Mouse (Mus musculus): Measurements from ENCODE around the gene Arid1b.

The Arid1b gene

DNA sequence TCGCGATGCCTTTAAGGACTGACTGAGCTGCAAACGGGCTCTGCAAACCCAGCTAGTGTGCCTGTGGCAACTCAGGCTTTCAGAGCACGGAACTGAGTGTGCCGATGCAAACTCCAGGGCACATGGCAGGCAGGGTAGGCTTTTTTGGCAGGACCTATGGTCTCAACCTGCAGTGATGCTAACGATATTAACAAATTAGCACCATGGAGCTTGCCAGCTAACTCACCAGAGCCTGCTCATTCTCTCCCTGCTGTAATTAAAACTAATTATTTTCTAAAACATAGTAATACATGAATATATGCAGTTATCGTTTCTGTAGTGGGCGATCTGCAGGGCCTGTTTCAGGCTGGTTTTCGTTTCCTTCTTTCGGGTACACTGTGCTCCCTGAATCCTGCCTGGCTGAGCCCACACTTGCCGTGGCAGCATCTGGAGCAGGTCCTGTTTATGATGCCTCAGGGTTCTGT, 316.3 kb downstream of the Arid1b start:
- DNase-seq (ENCODE audit: low spot score in 2 of 2) = no peak

DNA sequence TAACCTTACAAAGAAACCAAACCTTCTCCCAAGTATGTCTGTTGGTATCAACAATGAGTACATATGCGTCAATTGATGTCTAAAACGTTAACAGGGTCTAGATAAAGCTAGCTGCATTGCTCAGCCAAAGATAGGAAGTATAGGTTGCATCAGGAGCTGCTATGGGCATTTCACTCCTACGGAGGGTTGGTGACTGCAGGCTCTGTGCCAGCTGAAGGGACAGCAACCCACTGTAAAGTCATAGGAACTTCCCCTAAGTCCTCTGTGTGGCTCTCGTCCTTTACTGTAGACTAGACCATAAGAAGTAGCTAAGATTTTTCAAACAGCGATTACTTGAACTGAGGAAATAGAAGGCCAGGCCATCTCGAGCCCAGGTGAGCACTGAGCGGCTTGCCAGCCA, 316.9 kb downstream of the Arid1b start:
- no peak for DNase-seq (ENCODE audit: low spot score in 2 of 2)

DNA sequence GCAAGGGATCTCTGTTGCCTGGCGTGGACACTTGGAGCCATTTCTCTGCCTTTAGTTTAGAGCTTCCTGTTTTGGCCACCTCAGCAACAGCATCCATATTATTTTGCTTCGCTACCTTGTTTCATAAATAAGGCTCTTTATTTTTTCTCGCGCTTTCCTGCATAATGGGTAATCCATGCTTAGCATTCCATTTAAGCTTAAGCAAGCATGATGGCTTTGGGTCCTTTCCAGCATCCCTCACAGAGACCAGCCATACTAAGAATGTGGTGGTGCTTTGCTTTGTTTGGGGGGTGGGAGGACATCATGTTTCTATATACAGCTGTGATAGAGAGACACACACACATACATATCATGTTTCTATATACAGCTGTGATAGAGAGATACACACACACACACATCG, 318.2 kb downstream of the Arid1b start:
- DNase-seq (ENCODE audit: low spot score in 2 of 2) = no peak

DNA sequence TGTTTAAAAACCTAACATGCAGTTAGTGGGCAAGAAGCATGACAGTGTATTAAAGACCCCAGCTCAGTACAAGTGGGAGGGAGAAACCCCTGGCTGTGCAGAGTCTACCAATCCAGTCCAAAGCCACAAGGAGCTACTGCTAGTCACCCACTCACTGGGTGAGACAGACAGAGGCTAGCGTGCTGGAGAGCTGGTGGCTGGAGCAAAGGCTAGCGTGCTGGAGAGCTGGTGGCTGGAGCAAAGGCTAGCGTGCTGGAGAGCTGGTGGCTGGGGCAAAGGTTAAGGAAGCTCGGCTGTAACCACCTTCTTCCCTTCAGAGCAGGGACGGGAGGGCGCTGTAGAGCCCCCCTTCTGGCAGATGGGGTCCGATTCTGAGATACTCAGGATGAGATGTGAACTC, 320.6 kb downstream of the Arid1b start:
- no peak for DNase-seq (ENCODE audit: low spot score in 2 of 2)

DNA sequence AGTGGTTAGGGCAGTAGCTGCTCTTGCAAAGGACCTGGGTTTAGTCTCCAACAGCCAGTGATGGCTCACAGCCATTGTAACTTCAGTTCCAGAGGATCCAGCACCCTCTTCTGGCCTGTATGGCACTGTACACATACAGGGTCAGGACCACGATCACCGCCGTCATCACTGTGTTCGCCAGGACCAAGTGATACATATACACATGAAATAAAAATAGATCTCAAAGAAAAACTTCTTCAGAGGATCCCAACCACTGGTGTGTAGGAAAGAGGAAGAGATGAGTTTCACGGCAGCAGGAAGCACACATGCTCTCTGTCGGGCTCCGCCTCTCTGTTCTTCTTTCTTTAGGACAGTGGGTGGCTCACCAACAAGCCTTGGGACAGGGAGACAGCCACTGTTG, 322.4 kb downstream of the Arid1b start:
- no peak for DNase-seq (ENCODE audit: low spot score in 2 of 2)

DNA sequence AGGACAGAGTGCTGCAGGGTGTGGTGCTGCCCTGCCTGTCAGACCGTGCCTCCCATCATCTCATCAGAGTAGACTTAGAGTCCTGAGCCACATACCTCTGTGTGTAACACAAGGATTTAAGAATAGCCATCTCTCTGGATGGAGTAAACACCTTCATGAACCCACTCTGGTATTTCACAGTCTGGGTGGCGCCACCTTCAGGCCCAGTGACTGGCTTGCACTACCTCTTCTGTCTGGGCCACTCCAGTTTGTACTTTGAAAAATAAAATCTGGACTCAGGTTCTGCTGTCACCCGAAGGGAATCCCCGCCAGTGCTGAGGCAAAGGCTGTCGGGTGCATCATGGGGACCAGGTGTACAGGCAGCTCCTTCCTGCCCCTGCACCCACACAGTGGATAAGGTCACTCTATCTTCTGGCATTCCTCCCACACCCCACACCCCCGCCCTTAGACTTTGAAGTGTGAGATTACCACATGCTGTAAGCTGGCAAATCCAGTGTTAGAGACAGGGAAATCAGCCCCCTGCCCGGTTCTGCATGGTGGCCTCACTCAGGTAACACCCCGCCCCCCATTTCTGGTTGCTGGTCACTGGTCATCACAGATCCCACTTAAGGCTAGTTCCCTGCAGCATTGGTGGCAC, 327.6 kb downstream of the Arid1b start:
- no peak for DNase-seq (ENCODE audit: low spot score in 2 of 2)

DNA sequence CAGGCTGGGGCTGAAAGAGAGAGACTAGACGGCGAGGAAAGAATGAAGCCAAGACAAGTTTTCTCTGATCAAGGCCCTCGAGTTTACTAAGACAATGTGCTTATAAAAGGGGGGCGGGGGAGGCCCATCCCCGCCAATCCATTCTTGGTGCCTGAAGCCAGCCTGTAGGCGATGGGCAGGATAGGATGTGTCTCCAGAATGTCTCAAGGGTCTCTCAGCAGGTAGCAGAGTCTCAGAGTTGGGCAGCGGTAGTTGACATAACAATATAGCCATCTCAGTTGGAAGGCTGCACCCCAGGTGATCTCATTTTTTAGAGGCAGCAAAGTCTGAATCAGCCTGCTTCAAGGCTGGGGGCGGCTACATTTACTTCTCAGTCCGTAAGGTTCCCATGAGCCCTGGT, 328.5 kb downstream of the Arid1b start:
- DNase-seq (ENCODE audit: low spot score in 2 of 2) = no peak

DNA sequence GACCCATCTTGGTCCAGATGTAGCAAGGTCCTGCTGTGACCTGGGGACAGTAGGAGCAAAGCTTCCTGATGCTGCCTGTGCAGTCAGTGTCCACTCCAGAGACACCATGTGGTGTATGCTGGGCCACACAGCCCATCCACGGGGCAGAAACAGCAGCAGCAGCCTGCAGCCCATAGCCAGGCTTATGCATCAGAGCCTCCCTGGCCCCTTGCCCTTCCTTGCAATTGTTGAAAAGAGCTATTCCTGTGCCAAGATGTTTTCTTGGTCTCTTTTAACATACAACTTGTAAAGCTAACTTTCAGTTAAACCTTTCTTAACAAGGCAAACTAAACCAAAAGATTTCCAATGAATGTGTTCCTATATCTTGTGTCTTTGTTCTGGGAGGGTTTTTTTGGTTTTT, 329.6 kb downstream of the Arid1b start:
- DNase-seq (ENCODE audit: low spot score in 2 of 2) = no peak

DNA sequence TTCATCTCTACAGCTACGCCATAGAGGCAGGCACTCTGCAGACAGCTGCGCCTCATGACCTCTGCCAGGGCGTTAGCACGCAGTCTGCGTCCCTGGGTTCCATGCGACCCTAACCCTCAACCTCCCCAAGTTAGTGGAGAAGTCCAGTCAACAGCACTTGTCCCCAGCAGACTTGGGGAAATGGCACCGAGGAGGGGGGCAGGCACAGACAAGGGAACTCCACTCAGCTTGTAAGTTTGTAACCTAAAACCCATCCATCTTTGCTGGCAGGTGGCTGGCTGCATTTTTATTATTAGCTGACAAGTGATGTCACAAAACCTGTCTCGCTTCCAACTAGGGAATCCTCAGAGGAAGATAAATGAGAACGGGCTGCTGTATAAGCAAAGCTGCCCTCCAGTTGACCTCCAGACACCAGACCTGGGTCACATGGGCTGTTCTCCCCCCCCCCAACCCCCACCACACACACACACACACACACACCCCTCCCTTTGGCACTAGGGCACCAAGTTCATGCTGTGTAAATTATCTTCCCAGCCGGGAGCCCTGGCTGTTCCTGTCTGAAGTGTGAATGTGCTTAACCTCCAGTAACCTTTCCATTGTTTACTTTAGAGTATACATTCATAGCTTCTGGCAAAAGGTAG, 330.2 kb downstream of the Arid1b start:
- no peak for DNase-seq (ENCODE audit: low spot score in 2 of 2)

DNA sequence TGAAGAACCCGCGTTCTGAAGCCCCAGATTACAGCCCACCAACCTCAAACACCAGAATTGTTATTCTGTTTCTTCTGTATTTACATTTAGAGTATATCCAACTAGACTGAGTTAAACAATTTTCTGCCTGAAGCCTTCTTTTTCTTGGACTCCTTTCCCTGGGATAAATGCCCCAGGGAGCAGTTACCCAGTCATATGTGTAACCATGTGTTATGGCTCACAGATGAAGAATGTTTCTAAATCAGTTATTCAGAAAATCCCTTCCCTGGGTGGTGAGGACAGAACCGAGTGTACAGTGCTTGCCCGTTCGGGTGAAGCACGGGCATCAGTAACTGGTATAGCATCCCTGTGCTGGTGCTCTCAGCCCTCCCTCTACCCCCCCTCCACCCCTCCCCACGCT, 332.6 kb downstream of the Arid1b start:
- no peak for DNase-seq (ENCODE audit: low spot score in 2 of 2)

DNA sequence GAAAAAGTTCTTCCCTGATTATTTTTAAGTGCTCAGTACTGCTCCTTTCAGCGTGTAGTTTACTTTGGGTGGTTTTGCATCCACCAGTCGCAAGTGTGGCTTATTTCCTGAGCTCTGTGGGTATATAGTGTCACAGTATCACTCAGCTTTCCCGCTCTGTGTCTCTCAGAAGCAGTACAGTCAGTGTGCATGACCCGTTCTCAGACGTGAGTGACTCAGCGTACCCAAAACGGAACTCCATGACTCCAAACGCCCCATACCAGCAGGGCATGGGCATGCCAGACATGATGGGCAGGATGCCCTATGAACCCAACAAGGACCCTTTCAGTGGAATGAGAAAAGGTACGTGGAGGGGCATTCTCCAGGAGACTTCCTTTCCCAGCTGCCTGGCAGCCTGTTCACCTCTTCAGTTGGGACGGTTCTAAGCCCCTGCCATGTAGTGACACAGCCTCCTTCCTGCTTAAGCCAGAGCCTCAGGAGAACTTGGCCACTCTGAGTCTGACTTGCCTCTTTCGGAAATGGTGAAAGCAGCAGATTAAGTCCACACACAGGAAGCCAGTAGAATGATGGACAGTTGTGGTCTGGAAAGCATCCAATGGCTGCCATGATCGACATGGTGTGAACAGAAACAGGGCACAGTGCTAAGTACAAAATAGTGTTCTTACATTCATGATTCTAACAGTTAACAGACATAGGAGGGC, 333.5 kb downstream of the Arid1b start:
- DNase-seq (ENCODE audit: low spot score in 2 of 2) = no peak

DNA sequence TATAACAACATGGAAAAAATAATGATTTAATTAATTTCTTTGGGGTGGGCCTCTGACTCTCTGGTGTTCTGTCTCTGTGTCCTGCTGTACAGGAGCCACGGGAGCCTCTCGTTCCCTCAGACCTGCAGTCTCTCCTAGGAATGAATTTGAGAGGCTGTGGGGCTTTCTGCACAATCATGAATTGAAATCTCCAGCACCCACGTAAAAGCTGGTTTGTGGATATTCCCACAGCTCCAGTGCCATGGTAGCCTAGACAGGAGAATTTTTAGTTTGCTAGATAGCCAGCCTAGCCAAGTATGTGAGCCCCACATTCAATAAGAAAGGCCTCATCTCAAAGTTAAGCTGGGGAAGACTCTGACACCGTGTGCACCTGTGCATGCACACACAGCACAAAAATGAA, 335.3 kb downstream of the Arid1b start:
- no peak for DNase-seq (ENCODE audit: low spot score in 2 of 2)

DNA sequence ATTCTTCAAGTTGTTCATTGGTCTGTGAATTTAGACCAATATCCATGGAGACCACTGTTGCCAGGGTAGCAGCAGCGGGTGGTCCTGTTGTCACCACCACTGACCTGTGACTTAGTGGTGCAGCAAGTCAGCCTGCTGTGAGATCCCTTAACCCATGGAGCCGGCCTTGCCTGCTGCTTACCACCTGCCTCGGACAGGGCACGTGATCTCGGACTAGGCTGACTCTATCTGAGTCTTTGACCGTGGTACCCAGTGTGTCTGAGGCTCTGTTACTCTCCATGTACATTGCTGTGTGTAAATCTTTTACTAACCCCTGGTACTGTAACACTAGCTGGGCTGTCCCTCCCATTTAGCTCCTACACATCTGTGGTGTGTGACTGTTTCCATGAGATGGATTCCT, 335.9 kb downstream of the Arid1b start:
- no peak for DNase-seq (ENCODE audit: low spot score in 2 of 2)

DNA sequence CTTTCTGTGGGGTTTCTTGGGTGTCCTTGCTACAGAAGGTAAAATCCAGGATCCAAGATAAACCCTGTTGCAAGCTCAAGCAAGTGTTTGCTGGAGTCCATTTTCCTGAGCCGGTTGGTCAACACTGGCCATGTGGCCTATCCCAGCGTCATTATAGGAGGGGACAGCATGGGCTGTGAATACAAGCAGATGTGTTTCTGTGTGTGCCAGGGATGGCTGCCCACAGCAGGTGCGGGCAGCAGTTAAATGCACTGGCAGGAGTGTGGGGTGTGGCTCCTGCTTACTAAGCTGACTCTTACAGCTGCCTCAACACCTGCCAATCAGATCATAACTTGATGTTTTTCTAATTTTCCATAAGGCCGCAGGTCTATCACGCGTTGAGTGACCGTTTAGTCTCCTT, 336.5 kb downstream of the Arid1b start:
- no peak for DNase-seq (ENCODE audit: low spot score in 2 of 2)

DNA sequence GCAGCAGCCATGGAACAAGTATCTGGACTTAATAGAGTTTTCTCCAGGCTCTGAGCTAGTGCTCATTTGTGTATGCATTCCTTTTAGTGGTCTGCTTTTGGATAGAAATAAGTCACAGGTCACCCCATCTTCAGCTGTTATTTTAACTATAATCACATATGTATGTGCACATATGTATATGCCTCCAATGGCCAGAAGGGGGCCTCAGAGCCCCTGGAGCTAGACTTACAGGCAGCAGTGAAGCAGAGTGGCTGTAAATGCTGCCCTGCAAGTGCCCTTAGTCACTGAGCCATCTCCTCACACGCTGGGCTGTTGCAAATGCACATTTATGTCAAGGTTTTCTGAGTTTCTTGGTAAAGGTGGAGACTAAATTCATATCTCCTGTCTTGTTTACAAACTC, 337.3 kb downstream of the Arid1b start:
- DNase-seq (ENCODE audit: low spot score in 2 of 2) = no peak

DNA sequence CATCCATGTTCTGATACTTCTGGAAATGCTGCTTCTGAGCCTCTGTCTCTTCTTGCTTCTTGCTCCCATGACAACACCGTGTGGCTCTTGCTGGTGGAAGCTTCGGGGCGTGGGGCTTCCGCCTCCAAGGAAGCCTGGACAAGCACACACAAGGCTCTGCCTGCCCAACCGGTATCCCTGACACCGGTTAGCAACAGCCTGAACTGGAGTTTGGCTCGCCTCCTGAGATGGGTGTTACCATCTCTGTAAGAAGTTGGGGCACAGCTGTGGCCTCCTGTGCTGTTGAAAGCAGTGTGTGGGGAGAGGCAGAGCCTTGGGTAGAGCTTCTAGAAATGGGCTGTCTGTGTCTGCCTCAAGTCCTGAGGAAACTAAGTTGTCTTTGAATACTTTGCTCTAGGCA, 340.4 kb downstream of the Arid1b start:
- no peak for DNase-seq (ENCODE audit: low spot score in 2 of 2)

DNA sequence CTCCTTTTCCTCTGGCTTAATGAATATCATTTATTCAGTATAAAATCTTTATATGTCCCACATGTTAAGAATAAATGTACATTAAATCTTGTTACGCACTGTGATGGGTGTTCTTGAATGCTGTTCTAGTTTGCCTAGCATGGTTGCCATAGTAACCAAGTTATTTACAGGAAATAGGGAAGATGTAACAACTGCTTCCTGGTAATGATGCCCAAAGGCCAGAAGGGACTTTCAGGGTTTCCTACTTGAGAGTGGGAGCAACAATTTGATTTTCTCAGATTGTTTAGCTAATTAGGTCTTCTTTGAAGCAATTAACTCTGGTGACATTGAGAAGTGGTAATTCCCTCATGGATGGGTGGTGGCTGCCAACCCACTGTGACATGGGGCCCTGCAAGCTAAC, 350.3 kb downstream of the Arid1b start:
- no peak for DNase-seq (ENCODE audit: low spot score in 2 of 2)

DNA sequence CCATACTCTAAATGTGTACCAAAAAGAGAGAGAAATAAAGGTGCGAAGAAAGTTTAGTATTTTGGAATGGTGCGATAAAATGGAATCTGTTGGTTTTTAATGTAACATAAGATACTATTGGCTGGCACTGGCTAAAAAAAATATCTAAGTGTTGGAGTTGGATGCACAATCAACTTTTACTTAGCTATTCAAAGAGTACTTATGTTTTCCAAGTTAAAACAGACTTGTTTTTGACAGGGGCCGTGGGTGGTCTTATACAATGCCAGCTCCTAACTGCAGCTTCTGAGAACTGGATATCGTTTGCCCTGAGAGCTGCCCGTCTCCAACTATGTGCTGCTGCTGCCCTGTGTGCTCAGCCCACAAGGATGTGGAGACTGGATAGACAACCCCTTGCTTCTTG, 351.7 kb downstream of the Arid1b start:
- no peak for DNase-seq (ENCODE audit: low spot score in 2 of 2)

DNA sequence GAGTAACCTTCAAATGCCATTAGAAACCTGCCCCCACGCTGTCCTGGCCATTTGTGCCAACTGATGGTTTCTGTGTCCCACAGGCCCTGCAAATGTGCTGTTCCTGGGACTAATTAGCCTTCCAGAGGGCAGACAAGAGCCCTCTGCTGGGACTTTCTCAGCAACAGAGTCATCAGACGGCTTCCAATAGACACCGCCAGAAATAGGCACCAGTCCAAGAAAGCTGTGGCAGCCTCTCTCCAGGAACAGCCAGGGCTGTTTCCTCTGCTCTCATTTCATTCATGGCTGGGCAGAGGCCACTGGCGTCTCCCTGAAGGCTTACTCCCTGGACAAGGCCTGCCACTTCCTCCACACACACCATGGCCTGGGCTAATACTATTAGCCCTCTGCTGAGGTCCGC, 358.8 kb downstream of the Arid1b start:
- DNase-seq (ENCODE audit: low spot score in 2 of 2) = peak in 1 of 2 experiments; percentile 49

DNA sequence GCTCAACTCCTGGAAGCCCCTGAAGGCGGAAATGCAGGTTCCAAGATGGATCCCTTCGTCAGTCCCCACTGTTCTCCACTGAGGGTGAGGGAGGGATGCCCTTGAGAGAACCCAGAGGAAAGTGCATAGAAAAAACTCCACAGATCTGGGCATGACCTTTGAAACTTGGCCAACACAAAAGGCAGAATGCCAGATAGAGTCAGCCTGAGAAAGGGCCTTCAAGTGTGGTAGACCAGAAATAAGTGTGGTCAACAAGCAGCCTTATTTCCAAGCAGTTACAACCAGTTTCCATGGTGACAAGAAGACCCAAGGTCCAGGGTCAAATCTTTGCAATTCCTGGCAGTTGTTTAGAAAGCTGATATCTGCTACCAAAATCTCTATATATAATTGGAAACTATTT, 366.6 kb downstream of the Arid1b start:
- DNase-seq (ENCODE audit: low spot score in 2 of 2) = no peak

DNA sequence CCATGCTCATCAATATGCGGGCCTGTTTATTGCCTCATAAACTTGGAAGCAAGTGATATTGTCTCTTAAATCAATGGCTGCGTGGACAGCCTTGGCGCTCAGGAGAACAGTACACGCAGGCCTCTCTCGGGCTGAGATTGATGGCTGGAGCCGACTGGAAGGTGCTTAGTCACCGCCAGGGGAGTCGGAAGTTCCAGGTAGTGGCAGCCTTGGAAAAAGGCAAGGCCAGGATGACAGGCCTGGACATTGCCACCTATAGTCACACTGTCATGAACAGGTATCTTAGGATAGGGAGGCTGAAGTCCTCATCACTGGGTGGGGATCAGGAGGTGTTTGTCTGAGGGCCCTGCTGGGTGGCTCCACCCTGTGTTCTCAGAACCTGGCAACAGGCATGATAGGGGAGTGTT, 371.9 kb downstream of the Arid1b start:
- DNase-seq (ENCODE audit: low spot score in 2 of 2) = no peak

DNA sequence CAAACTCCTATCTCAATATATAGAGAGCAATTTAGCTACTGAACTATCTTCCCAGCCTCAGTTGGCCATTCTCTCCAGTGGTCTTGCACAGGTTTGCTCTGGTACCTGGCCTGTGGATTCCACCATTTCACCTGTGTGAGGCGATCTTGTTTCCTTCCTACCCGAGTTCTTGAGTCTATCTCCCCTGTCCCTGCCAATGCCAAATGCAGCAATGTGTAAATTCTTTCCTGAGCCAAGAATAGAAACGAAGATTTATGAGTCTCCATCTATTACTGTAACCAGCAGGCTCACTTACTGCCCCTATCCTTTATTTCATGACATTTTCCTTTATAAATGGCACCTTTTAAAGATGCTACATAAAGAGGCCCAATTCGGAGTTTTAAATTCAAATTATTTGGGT, 376.9 kb downstream of the Arid1b start:
- DNase-seq (ENCODE audit: low spot score in 2 of 2) = no peak

DNA sequence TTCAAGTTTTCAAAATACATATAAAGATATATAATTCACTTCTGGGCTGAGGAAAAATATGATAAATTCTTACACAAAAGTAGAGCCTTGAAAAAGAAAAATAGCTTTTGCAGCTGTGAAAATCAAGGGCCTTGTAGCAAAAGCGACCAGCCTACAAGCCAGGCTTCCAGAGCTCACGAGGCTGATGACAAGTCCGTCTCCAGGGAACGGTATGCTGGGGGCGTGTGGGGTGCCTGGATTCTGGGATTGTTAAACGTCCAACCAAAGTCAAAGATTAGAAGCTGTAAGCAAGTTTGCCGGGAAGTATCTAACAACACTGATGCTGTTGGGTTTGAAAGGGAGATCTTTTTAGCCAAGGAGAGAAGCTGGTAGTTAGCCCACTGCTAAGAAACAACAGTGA, 377.4 kb downstream of the Arid1b start:
- no peak for DNase-seq (ENCODE audit: low spot score in 2 of 2)

Measured in frontal cortex, postnatal 10 days (tissue).